Mouse (Mus musculus): ENCODE measurements around the gene 2310079G19Rik. TPM values are rescaled to one million over a fixed set of nuclear protein-coding genes. Genes with fewer than 3 reads are reported as not detected.

Gene 2310079G19Rik
- total RNA-seq, 2 experiments from 2014 or later, result not detected

Other genes starting within 250 kb of the 2310079G19Rik start
- not detected for gene Cldn17, start 120.7 kb downstream of the 2310079G19Rik start, total RNA-seq (2021)
- gene Cldn8, start 64.5 kb downstream of the 2310079G19Rik start, total RNA-seq (2021), result not detected
- not detected for gene Krtap24-1, start 15.4 kb downstream of the 2310079G19Rik start, total RNA-seq (2021)
- not detected for gene Krtap26-1, start 20.1 kb upstream of the 2310079G19Rik start, total RNA-seq (2021)
- gene Krtap27-1, start 44.0 kb upstream of the 2310079G19Rik start, total RNA-seq (2021), result not detected
- not detected for gene 2310061N02Rik, start 80.3 kb upstream of the 2310079G19Rik start, total RNA-seq (2021)
- not detected for gene Krtap13-1, start 101.2 kb upstream of the 2310079G19Rik start, total RNA-seq (2021)
- not detected for gene Krtap13, start 124.0 kb upstream of the 2310079G19Rik start, total RNA-seq (2021)
- gene 2310034C09Rik, start 131.2 kb upstream of the 2310079G19Rik start, total RNA-seq (2021), result not detected
- gene 2310057N15Rik, start 146.5 kb upstream of the 2310079G19Rik start, total RNA-seq (2021), result not detected
- gene Gm5965, start 150.2 kb upstream of the 2310079G19Rik start, total RNA-seq (2021), result not detected
- not detected for gene Gm20741, start 184.6 kb upstream of the 2310079G19Rik start, total RNA-seq (2021)
- gene Krtap15, start 192.5 kb upstream of the 2310079G19Rik start, total RNA-seq (2021), result not detected
- gene Krtap14, start 198.5 kb upstream of the 2310079G19Rik start, total RNA-seq (2021), result not detected
- gene Krtap19-1, start 241.7 kb upstream of the 2310079G19Rik start, total RNA-seq (2021), result not detected
- not detected for gene Krtap19-2, start 246.6 kb upstream of the 2310079G19Rik start, total RNA-seq (2021)